Mouse (Mus musculus) liver, adult 2 months (tissue): ENCODE data around the gene Id4.

Experiments
- CTCF ChIP-seq: fragments of 200-500 bp; IDR thresholded peaks from 2 replicates; pipeline ENCODE4 v1.5.1; 2011; ENCODE audit warnings: low read depth, low read length, control low read depth
- POLR2A ChIP-seq: fragments of 200-500 bp; IDR thresholded peaks from 2 replicates; pipeline ENCODE4 v1.6.1; 2011; ENCODE audit warnings: low read length, control low read depth; ENCODE audit not compliant: insufficient read depth; ENCODE audit errors: extremely low read depth

GRCm38 (mm10) chr13:48245235-48246012 is 15.6 kb upstream of the Id4 start:
- TF ChIP-seq CTCF (no peak), POLR2A (no peak)
